Mouse (Mus musculus) kidney, postnatal 25 days (tissue): ENCODE data around the gene Rffl.

Source experiments
- DNase-seq, 2 experiments: peaks; one replicate each; pipeline ENCODE4 v3.0.0; 2021; ENCODE audit warnings: mixed read lengths in 2 of 2

Gene Rffl

DNA sequence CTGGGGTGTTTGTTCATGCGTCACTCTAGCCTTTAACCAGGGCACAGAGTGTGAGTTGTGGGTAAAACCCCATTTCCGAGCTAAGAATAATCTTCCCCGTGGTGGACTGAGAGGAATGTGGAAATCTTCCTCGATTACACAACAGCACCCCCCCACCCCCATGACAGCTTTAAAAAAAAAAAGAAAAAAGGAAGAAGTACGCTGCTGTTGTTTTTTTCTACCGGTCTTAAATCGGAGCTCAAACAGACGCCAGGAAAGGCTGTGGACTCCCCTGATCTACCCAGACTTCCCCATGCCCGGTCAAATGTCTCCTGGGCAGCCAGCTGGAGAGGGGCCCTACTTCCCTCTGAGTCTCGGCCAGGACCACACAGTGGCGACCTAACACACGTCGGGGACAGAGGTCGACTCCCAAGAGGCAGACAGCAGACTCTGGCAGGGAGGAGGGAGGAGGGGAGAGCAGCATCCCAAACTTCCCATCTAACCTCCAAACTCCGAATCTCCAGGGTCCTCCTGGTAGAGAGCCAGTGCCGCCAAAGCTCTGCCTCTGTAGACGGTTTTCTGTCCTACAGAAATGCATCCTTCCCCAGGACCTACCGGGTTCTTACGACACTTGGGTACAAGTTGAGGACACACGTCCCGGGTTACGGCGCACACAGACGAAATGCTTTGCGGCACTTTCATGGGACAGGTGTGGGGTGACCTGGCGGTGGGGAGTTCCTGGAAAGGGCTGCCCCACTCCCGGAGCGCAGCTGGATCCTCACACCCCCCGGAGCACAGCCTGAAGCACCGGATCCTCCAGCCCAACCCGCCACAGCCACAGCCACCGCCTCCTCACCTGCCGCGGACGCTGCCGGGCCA lies 608 bp downstream of the Rffl start:
- peak; percentile 75 to 90 for DNase-seq

DNA sequence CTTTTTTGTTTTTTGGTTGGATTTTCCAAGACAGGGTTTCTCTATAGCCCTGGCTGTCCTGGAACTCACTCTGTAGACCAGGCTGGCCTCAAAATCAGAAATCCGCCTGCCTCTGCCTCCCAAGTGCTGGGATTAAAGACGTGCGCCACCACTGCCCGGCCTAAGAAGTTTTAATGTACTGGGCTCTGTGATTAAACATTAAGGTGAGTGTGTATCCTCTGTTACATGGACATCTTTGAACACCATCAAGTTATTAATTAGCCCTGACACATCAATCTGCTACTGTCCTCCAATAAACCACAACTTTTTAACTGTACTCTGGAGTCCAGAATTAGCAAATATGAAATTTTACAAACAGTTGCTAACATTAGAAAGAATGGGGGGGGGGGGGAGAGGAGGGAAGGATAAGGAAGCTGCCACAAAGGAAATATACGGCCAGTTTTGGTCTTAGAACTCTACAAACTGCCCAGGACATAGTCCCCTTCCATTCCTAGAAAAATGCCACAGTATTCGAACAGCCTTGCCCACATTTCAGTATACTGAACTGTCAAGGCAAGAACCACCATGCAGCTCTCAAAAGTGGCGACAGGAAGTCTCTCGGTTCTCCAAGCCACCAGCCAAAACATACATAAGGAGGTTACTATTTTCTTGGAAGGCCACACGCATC lies 1.4 kb downstream of the Rffl start:
- peak in 1 of 2 experiments; percentile 55 for DNase-seq

DNA sequence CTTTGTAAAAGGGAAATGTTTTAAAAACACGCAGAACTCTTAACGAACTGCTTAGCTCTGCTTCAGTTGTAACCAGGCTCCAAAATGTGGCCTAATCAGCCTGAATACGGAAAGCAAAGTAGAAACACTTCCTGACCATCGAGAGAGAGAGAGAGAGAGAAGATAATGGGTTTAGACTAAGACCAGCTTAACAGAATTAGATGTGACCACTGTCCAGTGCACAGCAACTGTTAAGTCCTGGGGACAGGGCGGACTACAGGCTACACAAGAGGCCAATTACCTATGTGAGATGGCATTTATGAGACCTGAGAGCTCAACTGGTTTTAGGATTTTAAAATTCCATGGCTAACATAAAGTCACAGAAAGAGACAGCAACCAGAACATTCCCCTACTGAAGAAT lies 3.1 kb downstream of the Rffl start:
- no peak for DNase-seq

DNA sequence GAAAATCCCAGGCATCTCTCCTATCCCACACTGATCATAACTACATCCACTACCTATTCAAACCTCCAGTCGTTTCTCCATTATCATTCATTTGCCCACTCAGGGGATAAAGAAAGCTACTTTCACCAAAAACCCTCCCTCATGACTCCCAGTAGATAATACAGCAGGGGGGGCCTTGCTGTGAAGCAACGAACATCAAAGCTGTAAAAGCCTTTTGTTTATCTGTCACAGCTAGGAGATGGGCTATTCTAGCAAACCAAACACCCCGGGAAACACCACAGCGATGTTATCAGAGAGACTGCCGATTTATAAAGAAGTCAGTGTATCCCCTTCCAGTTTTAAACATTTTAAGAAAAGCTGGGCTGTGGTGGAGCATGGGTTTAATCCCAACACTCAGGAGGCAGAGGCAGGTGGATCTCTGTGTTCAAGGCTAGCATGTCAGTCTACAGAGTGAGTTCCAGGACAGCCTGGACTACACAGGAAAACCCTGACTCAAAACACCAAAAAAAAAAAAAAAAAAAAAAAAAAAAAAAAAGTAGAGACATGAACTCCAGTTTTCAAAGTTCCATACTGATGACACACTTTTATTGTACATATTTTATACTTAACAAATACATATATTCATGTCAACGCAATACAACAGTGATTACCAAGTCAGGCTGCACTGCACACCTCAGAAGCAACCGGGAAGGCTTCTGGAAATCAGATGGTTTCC lies 4.0 kb downstream of the Rffl start:
- no peak for DNase-seq

DNA sequence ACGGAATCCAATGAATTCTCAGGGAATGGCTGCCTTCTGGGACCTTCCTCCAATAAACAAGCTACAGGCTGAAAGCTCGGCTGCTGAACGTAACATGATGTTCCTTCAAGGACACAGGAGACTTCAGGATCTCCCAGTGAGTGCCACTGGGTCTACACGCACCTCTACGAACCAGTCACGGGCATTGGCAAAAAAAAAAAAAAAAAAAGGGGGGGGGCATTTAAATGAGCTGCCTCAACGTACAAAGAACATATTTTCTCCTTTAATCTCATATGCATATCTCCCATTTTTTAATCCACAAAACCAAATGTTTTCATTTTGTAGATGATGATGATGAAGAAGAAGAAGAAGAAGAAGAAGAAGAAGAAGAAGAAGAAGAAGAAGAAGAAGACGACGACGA lies 5.1 kb downstream of the Rffl start:
- DNase-seq, result no peak

DNA sequence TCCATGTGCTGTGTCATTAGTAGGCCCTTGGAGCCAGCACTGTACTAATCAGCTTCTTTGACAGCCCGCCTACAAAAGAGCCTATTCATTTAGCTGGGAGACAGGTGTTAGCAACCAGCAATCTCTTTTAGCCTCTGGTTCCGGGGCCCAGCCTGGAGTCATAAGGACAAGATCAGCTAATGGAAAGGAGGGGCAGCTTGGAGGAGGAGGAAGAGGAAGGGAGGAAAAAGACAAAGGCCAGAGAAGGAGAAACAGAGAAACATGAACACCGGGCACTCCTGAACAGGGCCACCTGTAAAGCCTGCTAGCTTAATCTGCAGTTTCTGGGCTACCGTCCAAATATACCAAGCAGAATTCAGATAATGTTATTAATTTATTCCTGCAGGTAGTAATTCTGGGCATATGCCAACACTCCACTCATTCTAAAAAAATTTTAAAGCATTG lies 7.5 kb downstream of the Rffl start:
- no peak for DNase-seq

DNA sequence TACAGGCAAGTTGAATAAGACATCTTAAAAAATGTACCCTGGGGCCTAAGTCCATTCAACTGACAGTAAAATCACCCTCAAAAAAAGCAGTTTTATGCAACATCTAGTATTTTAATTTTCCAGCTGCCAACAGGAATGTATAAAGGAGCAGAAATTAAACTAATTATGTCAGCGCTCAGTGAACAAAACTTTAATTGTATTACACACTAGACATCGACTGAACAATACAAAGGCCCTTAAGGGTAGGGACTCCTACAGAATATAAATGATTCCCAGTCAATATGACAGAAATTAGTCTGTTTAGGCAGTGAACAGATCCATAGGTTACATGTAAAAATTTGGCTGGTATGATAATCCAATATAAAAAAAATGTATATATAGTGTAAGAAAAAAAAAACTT lies 8.0 kb downstream of the Rffl start:
- DNase-seq, result no peak

DNA sequence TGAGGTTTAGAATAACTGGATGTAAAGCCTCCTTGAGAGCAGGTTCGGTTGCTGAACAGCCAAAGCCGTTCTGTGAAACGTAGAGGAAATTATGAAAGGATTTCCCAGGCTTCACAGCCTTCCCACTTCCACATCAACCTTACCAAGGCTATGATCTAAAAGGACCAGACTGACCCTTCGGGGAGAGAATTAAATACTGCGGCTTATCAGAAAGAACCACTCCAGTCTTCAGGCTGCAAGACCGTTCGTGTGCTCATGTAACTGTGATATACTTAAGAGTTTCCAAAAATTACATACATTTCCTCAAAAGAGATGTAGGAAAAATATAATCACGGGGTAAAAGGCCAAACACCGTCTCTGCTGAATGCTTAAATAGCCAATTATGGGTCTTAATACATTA lies 8.4 kb downstream of the Rffl start:
- no peak for DNase-seq

DNA sequence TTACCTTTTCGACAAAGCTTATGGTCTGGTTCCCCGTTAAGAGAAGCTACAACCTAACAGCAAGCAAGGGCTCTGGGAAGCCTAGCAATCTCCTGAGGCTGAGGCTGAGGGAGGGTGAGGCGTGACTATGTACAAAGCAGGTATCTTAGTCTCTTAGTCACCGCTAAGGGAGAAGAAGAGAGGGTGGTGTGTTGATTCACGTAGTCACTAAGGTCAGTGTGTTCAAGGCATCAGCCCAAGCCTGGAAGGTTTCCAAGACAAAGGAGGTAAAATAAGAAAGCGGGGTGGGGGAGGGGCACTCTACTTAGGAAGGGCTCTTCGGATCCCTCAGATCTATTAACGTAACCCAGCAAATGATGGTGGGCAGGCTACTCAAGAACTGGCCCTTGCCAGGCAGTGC lies 9.5 kb downstream of the Rffl start:
- DNase-seq, result peak; percentile 56 to 68

DNA sequence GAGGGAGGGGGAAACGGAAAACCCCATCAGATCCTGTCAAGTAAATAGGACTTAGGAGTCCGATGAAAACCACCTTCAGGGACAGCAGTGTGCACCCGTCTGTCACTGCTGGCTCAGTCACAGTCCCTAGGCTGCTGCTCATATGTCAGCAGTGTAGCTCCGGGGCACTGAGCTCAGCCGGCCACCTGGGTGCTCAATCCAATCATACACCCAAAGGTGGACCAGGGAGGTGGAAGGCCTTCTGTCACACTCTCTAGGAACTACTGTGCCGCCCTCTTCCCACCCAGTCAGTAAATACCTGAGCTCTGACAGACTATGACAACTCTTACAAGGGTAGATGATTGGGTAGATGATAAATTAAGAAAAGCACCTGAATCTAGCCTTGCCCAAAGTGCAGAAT lies 10.3 kb downstream of the Rffl start:
- no peak for DNase-seq

DNA sequence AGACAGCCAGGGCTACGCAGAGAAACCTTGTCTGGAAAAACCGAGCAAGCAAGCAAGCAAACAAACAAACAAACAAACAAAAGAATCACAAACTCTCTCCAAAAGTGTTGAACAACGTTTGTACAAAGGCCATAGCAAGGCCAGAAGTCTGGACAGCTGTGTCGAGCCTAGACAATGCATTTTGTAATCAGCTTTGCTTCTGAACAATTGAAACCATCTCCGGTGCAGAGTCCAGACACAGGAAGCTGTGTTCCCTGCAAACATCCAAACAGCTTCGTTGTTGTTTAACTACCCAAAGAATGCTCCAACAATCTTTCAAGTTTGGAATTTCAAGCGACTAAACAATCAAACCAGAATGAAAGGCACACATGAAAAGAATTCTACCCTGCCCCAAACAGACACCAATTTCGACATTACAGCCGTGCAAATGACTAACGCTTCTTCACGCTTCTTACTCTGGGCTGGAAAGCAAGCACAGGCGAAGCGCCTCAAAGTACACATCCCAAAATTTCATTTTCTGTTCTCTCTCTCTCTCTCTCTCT lies 13.6 kb downstream of the Rffl start:
- peak in 1 of 2 experiments; percentile 32 for DNase-seq

DNA sequence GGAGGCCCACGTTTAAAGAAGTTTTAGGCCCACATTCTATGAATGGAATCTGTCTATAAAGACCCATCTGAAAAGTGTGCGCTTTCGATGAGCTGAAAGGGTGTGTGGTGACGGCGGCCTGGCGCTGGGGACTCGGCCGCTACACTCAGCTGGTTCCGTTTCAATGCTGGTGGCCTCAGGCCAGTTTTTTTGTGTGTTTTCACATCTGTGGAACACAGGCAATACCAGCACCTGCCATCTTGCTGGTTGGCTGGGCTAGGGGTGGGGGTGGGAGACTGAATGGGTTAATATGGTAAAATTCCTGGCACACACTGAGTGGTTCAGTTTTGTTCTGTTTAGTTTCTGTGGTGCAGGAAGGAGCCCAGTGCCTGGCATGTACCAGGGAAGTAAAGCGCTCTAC lies 15.0 kb downstream of the Rffl start:
- peak in 1 of 2 experiments; percentile 51 for DNase-seq

DNA sequence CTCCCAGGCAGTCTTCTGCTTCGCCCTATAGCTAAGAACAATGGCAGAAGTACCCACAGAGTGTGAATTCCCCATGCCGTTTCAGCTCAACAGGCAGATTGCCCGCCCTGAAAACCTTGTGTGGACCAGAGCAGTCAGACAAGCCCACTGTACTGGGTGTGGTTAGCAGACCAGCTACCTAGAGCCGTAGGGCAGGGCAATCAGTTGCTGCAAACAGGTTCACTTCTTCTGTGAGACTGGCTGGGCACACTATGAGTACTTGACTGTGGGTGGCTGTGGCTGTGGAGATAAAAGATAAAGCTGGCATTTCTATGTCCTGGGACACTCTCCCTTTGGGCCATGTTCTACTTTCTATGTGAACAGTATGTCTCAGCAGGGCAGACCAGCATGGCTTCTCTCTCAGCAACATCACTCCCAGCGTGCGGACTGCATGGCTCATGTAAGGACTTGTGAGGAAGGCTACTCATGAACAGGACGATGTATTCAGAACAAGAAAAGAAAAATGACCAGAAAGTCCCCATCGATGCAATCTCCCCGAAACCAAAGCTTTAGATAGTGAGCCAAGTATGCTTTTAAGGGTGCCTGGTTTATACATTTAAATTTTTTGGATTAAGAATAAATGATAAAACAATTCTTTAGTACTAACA lies 15.6 kb downstream of the Rffl start:
- no peak for DNase-seq

DNA sequence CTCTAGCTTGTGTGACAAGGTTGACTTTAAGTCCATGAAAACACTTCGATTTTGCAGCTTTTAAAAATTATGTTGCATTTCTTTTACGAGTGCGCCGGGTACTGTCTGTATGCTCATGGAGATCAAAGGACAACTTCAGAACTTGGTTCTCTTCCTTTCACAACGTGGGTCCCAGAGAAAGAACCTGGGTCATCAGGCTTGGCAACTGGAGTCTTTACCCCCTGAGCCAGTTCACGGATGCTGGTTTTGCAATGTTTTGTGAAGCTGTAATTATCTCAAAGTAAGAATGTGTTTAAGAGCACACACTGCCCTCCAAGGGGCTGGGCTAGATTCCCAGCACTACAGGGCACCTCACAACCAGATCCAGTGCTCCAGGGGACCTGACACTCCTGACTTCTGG lies 16.9 kb downstream of the Rffl start:
- DNase-seq, result no peak

DNA sequence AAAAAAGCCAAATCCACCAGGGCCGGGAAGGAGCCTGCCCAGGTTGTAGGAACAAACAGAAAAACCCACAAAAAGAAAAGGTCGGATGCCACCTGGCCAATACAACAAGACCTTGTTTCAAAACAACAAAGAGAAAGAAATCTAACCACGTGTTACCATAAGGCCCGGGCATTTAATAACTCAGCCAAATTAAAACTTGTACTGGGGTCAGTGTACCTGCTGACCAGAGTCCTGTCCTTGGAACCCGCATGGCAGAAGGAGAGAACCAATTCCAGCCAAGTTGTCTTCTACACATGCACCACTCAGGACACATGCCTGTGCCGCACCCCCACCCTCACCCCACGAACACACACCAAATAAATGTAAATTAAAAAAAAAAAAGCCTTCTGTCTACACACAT lies 18.1 kb downstream of the Rffl start:
- DNase-seq, result peak in 1 of 2 experiments; percentile 60

DNA sequence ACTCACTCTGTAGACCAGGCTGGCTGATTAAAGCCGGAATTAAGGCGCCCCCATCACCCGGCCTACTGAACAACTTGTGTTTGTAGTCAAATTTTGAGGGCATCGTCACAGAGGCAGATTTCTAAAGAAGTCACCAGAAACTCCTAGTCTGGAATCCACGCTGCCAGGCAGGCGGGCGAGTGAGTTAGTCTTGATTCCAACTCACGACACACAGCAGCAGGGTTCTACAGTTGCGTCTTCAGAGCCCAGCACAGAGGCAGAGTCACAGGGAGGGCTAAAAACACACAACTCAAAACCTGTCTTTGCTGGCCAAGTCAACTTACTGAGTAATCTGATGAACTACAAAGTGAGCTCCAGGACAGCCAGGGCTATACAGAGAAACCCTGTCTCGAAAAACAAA lies 18.5 kb downstream of the Rffl start:
- no peak for DNase-seq

DNA sequence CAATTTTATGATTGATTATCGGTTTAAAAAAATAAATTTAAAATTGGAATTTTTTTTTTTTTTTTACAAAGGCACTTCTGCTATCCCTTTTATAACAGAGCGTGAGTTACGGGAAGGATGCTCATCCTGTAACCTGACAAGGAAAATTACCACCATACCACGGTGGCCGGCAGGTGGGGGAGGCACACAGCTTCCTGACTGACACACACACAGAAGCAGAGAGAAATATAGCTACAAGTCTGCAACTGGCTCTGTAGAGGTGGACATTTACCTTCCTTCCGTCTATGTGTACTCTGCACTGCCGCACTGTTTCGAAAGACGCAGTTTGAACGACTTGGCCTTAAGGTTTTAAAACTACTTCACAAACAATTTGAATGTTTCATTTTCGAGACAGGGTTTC lies 18.9 kb downstream of the Rffl start:
- DNase-seq, result no peak

DNA sequence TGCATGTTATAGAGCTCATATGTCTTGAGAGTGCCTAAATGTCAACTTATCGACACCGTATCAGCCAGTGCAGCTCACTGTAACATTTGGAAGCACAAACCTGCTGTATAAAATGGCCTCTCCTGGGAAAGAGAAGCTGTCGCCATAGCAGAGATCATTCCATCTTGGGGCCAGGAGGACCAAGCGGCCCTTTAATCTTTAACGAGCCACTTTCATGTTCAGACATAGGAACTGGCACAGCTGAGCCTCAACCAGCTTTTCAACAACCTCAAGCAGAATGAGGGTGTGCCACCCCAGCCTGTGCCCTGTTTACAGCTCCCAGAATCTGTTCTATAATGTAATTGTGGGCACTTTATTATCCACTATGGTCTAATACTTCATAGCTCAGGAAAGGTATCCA lies 20.8 kb downstream of the Rffl start:
- DNase-seq, result no peak

DNA sequence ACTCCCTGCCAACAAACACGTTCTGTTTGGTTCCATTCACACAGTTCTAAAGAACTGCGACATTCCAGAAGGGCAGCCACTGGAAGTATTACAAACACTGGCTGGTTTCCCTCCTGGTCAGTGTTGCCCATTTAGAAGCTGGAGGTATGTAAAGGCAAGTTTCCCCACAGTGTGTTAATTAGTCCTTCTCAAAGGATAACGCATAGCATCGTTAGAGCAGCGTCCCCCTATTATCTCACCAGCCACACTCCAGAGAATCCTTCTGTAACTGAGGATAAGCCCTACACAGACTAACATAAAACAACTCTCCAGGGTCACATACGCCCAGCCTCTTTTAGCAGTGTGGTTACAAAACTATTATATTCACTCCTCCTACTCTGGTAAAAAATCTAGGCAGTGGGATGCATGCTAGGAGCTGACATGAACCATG lies 23.4 kb downstream of the Rffl start:
- no peak for DNase-seq

DNA sequence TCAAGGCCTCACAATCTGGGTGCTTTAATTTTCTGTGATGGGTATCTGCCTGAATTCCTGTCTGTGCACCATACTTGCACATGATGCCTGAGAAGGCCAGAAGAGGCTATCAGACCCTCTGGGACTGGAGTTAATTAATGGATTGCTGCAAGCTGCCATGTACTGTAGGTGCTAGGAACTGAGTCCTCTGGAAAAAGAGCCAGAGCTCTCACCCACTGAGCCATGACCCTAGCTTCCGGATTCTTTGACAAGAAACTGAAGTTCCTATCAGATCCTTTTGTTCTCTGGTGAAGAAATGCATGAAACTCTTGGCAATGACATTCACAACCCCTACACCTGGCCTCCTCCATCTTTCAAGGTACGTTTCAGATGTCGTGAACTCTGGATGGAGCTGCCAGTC lies 24.1 kb downstream of the Rffl start:
- DNase-seq, result no peak

DNA sequence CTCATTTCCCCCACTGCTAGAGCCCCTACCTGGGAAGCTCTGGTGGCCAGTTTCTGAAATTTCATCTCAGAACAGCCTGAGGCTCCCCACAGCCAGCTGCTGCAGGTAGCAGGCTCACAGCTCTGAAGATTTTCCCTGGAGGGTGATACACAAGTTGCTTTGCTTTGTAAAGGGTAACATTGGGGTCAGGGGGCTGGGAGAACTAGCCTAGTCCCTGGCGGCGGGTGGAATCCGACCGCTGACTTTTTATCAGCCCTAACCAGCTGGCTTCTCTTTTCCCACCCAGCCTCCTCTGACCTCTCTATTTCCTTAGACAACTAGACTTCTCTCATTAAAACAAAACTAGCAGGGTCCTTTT lies 25.0 kb downstream of the Rffl start:
- no peak for DNase-seq

DNA sequence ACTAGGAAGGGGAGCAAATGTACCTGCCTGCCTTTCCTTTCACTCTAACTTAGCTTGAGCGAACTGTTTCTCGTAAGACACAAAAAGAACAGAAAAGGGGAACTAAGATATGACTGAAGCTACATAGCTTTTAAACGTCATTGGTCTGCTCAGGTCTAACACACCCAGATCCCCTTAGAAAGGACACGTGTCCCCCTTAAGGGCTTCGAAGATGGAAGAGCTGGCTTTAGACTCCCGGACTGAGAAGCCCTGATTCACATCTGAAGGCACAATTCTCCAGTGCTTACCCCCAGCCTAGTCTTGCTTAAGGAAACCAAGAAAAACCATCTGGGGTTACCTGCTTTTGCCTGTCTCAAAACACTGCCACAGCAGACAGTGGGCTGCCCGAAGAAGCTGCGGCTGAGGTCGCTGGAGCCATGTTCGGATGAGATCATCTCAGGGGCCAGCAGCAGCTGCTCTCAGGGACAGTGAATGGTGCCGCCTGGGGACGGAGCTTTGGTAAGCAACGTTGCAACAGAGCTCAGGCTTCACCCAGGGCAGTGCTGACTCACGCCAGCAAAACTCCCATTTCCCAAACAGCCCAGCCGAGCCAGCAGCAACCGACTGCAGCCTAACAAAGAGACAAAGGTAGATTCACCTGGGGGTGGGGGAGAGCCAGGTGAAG lies 25.5 kb downstream of the Rffl start:
- DNase-seq, result peak; percentile 56 to 76
